Mouse (Mus musculus): ENCODE results near the gene Taf10. TPM values are rescaled to one million over a fixed set of nuclear protein-coding genes. Genes with fewer than 3 reads are reported as not detected.
"Not testable (repeated sequence)": the region's sequence is repeated elsewhere in the genome, so short reads cannot be mapped to it uniquely, and the experiment has no call there.

Gene Taf10
- total RNA-seq, 2 experiments from 2014 or later, result 97.5 to 100 TPM

DNA sequence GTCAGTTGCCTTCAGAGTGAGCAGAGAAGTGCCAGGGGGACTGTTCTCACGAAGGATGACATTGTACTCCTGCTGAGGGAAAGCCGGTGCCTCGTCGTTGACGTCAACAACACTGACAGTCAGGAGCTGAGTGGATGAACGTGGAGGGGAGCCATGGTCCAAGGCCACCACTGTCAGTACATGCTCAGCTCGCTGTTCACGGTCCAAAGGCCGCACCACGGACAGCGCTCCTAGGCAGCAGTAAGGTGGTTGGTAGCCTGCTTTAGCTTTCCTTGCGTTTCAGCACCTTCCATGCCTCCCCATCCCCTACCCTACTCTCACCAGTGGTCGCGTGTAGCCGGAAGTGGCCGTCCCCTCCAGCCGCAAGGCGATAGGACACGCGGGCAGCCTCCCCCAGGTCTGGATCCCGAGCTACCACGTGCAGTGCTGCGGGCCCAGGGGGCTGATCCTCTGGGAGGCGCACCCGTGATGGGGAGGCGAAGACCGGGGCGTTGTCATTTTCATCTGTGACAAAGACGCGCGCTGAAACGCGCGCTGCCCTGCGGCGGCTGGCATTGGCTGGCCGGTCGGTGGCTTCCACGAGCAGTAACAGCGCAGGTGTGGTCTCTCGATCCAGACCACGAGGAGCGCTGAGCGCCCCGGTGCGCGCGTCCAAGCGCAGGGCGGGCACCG is 17.8 kb upstream of the Taf10 start:
- intact Hi-C loops (cut with DNase I), result no loop called here
- DNase-seq, result no peak

DNA sequence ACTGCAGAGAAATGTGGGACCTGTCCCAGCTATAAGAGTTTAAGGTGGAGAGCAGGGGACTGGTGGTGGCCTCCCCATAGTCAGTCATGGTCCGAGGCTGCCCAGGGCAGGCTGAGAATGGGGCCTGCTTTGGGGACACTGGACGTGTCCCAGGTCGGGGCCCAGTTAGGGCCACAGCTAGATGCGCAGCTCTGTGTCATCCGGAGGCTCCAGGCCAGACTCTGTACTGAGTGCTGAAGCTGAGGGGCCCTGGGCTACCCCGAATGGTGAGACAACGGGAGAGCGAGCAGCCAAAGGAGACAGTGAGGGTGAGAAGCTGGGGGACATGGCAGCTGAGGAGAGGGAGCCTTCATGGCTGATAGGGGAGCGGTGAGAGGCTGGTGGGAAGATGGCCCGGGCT is 9.1 kb upstream of the Taf10 start:
- intact Hi-C loops (cut with DNase I), result no loop called here
- DNase-seq, result no peak

DNA sequence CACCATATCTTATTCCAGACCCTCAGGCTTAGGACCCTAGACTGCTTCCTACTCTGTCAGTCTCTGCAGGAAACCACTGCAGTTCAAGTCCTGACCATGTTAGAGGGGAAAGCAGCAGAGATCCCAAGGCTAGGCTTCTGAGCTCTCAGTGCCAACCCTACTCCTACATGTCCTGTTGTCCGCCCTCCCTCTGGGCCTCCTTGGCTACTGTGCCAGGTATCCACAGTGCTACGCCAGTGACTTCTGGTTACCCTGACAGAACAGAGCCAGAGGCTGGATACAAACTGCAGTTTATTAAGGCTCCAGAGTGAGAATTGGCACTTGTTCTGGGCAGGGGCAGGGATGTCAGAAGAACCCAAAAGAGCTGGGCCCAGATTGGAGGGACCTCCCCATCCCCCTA is 8.6 kb upstream of the Taf10 start:
- intact Hi-C loops (cut with DNase I), result no loop called here
- no peak for DNase-seq

DNA sequence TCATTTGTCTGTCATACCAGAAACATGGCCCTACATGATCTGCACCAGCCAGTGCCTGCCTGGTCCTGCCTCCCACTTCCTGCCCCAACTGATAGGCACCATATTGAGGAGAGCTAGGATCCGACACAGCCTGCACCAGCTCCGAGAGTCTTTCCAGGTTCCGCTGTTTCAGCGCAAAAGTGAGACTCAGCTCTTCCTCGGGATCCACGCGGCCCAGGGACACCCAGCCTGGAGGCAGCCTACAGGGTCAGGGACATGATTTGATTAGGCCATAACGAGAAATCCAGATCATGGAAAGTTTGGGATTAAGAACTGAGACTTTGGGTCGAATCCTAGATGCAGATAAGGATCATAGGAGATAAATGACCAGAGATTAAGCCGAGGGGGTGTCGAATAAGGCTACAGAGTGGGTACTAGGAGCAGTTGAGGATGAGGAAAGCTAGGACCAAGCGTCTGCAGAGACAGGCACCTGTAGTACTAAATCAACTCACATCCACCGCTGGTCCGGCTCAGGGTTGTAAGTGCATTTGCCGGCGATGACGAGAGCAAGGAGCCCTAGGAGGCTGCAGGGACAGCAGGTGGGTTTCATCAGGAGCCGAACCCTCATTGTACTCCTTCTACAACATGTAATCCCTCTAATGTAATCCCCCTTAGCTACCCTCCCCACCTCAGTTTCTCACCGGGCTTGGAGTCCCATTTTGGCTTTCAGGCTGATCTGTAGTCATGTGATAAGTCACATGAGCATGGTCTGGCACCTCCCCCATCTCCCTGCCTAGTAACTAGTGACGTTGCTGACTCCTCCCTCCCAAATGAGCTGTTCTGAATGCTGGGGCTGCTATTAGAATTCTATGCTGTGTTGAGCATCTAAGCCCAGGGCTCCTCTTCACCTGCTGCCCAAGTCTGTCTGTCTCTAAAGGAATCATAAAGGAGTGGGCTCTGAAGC is 7.6 kb upstream of the Taf10 start, which contains the start of gene Tpp1:
Gene Tpp1, minus strand, starts transcription at position 745 of the 943 bp plus-strand sequence.
- intact Hi-C loops (cut with DNase I), result no loop called here
- DNase-seq, result peak; percentile 86 to 88

DNA sequence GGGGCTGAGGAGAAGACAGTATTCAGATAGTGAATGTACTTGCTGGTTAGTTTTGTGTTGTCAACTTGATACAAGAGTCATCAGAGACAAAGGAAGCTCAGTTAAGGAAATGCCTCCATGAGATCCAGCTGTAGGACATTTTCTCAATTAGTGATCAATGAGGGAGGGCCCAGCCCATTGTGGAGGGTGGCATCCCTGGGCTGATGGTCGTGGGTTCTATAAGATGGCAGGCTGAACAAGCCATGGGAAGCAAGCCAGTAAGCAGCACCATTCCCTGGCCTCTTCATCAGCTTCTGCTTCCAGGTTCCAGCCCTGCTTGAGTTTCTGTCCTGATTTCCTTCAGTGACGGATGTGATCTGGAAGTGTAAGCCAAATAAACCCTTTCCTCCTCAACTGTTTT is 3.6 kb upstream of the Taf10 start:
- intact Hi-C loops (cut with DNase I), result no loop called here
- no peak for DNase-seq

DNA sequence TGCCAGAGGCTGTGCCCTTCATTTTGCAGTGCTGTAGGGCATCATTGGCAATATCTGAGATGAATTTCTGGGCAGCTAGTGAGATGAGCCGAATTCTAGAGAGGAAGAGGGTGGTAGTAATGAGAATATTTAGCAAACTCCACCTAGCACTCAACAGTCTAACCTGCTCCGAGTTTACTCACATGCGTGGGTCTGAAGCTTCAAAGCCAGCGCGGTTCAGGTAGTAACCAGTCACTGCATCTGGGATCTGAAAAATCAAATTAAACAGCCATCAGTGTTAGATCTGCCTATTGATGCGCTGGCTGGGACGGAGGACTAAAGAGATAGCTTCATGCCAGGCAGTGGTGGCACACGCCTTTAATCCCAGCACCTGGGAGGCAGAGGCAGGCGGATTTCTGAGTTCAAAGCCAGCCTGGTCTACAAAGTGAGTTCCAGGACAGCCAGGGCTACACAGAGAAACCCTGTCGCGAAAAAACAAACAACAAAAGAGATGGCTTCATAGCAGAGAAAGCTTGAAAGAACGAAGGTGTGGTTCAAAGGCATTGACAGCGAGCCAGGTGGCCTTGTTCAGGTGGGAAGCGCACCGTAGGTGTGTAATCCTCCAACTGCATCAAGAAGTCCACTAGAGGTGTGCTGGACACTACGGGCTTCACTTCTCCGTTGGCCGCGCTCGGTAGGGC is 775 bp downstream of the Taf10 start:
- intact Hi-C loops (cut with DNase I); DNase-seq: not testable (repeated sequence)

DNA sequence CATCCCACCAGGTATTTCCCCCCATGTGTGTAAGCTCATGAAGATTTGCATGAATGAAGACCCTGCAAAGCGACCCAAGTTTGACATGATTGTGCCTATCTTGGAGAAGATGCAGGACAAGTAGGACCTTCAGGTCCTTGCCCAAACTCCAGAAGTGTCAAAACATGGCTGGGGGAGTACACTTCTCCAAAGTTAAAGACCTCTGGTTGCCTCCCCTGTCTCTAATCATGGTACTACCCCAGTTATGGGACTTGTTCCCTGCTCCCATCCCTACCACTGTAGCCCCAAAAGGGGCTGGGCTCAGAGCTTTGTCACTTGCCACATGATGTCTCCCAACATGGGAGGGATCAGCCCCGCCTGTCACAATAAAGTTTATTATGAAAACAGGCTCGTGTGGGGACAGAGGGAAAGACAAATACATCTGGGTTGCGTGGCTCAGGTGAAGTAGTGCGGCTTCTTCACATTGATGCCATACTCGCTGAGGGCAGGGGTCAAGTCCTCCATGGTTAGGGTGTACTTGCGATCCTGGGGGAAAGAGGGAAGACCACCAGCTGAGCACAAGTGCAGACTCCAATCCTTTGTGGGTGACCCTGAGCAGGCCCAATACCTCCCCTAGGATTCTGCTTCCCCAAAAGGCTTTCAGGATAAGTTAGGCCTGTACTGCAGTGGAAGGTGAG is 1.5 kb downstream of the Taf10 start:
- intact Hi-C loops (cut with DNase I); DNase-seq: not testable (repeated sequence)

DNA sequence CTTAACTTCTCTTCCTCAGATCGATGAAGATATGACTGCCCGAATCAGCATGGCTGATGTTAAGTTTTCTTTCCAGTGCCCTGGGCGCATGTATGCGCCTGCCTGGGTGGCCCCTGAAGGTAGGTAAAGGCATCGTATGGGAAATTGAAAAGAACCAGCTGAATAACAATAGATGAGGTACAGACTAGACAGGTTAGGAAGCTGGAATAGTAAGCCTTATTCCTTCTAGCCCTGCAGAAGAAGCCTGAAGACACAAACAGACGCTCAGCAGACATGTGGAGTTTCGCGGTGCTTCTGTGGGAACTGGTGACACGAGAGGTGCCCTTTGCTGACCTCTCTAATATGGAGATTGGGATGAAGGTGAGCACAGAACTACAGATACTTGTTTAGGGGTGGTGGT is 2.2 kb downstream of the Taf10 start:
- DNase-seq, result no peak
- intact Hi-C loops (cut with DNase I), result no loop called here

DNA sequence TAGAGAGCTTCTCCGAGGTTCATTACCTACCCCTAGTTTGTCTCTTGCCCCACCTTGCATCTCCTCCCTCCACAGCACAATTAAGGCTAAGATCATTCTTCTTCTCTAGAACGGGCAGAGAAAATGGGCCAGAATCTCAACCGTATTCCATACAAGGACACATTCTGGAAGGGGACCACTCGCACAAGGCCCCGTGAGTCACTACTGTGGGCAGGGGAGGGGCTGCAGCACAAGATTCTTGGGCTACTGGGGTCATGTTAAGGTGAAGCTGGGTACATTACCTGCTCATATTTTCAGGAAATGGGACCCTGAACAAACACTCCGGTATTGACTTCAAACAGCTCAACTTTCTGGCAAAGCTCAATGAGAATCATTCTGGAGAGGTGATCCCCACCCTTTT is 3.3 kb downstream of the Taf10 start:
- DNase-seq, result no peak
- intact Hi-C loops (cut with DNase I), result no loop called here

DNA sequence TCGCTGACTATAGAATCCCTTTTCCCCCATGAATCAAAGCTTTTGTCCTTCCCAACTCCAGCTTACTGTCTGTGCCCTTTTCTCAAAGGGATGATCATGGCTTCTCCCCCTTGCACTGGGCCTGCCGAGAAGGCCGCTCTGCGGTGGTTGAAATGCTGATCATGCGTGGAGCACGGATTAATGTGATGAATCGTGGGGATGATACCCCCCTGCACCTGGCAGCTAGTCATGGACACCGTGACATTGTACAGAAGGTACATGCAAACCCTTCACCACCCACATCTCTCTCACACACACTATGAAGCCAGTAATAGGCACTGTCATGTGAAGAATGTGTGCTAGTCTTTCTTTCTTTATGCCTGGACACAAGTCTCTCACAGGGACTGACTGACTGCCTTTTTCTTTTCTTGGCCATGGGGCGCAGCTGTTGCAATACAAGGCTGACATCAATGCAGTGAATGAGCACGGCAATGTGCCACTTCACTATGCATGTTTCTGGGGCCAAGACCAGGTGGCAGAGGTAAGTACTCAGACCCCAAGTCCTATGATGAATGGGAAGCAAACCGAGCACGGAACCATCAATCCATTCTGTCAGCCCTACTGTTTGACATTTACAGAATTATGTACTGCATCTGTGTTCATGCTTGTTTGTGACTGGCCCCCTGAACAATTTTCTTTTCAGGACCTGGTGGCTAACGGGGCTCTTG is 3.9 kb downstream of the Taf10 start:
- DNase-seq, result no peak

DNA sequence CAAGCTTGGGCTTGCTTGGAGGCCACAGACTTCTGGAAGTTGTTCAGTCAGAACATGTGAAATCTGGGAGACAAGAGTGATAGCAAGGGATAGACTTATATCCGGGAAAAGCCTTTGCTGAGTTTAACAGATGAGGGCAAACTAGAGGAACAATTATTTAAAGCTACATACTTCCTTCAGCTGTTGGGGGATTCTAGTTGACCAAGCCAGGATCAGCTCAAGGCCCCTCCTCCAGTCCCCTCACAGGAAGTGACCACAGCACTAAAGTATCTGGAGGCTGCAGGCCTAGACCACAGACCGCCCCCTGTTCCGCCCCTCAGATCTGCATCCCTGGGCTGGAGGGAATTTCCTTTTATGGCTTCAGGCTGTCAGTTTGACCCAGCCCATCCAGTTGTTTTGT is 5.2 kb downstream of the Taf10 start:
- intact Hi-C loops (cut with DNase I), result no loop called here
- DNase-seq, result peak; percentile 69

More for the DNA sequence above, 3.9 kb downstream of the Taf10 start:
- intact Hi-C loops (cut with DNase I), result no loop called here

DNA sequence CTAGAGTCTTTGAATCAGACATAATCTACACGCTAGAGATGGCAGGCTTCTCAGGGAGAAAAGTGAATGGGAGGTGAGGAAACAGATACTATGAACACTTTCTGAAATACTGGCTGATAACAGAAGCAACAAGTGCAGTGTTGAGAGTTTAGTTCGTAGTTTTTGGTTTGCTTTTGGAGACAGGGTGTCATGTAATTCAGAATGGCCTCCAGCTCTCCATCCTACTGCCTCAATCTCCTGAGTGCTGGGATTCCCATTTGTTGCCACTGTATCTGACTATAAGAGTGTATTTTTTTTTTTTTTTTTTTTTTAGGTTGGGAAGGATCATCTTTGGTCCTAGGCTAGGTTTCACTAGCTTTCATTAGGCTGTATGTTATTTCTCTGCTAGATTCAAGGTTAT is 5.9 kb downstream of the Taf10 start:
- intact Hi-C loops (cut with DNase I), result no loop called here
- DNase-seq, result no peak

DNA sequence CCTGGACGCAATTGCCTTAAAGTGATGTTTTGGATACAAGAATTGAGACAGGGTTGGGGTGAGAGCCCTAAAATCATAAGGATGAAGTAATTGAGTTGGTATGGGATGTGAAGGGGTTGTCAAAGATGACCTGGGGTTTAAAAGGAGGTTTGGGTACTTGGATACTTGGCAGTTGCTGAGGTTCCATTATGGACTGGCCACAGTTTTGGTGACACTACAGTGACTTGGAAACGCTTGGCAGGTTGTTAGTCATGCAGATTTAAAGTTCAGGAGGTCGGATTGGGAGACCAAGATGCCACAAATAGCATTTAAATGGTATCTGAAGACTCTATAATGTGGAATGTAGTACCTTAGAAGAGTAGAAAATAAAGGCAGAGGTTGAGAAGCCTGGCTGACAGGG is 6.5 kb downstream of the Taf10 start:
- intact Hi-C loops (cut with DNase I), result loop anchor here (2.0 kb wide), 2 partner anchors 73 to 97 kb away; partner anchors contain the start of genes Arfip2, Gm45799, Mrpl17 and Timm10b
- no peak for DNase-seq

DNA sequence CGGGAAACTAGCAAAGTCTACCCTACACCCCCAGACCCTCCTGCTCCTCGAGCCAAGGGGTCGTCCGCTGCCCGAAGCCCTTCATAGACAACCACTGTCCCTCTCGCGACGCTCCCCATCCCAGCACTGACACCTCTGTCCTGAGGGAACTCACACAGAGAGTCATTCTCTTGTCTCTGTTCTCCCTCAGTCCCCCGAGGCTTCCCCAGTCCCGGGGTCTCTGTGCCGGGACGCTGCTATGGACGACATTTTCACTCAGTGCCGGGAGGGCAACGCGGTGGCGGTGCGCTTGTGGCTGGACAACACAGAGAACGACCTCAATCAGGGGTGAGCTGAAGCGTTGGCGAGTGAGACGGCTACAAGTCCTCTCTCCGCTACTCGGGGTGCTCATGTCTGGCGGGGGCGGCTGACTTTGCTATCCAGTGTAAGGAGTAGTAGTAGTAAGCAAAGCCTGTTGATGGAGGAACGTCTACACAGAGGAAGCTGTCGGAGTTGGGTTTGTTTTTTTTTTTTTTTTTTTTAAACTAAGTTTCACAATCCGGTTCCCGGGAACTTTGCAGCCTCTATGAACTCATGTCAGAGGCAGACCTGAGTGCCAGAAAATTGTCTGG is 7.1 kb downstream of the Taf10 start, which contains the start of gene Rrp8:
Gene Rrp8, minus strand, starts transcription at position 475 of the 611 bp plus-strand sequence.
- peak; percentile 66 to 74 for DNase-seq
- intact Hi-C loops (cut with DNase I), result loop anchor here (2.0 kb wide), 2 partner anchors 74 to 96 kb away; partner anchors contain the start of genes Arfip2, Gm45799, Mrpl17 and Timm10b

DNA sequence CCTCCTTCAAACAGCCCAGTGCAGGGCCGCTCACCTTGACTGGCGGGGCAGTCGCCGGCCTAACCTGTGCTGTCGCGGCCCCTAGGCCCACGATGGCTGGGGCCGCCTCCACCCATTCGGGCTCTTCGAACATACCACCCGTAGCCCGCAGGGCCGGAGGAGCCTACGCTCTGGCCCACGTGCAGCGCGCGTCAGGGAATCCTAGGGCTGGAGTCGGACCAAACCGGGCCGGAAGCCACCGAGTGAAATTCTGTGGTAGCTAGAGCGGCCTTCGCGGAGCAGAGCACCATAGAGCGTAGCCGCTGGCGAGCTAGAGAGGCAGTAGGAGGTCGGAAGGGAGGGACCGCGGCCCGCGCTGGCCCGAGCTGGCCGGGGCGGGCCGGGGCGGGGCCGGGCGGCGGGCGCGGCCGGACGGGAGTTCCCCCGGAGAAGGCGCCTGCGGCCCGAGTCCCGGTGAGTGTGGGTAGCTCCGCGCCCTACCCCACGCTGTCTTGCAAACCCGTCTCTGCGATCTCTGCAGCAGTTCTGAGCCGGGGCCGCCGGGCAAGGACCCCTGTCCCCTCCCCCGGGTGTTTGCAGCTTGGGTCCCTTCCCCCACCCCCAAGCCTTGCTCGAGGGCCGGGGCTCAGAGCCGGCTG is 7.8 kb downstream of the Taf10 start, which contains the start of gene Ilk:
Gene Ilk, plus strand, starts transcription at position 329 of the 638 bp plus-strand sequence.
- DNase-seq, result peak; percentile 92 to 94
- intact Hi-C loops (cut with DNase I), result loop anchor here (2.0 kb wide), 2 partner anchors 74 to 96 kb away; partner anchors contain the start of genes Arfip2, Gm45799, Mrpl17 and Timm10b

DNA sequence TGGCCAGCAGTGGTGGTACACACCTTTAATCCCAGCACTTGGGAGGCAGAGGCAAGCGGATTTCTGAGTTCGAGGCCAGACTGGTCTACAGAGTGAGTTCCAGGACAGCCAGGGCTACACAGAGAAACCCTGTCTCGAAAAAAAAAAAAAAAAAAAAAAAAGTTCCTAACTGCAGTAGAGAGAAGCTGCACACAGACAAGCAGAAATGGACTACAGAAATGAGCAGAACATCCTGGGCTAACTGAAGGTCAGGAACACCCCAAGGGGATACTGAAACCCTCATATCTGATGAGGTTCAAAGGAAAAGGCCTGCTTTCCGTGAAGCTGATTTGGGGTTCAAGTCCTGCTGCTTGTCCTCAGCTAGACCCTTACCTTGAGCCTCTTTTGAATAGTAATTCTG is 8.7 kb downstream of the Taf10 start:
- intact Hi-C loops (cut with DNase I); DNase-seq: not testable (repeated sequence)

DNA sequence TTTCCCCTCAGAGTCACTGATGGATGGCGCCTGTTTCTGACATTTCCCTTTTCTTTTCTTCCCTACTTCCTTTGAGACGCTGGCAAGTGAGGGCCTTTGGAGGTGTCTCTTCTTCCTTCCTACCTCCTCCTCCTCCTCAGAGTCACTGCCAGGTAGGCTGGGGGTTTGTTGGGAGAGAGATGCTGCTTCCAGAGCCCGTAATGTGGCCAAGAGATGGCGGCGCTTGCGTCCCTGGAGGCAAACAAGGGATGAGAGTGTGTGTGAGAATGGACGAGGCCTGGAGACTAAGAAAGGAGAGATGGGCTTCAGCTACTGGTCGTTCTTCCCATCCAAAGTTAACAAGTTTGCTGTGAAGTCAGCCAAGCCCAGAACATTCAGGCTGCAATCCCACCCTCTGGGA is 9.3 kb downstream of the Taf10 start:
- no peak for DNase-seq
- intact Hi-C loops (cut with DNase I), result loop anchor here (5.0 kb wide), 1 partner anchor 183 kb away; the partner anchor contains the start of gene Smpd1

DNA sequence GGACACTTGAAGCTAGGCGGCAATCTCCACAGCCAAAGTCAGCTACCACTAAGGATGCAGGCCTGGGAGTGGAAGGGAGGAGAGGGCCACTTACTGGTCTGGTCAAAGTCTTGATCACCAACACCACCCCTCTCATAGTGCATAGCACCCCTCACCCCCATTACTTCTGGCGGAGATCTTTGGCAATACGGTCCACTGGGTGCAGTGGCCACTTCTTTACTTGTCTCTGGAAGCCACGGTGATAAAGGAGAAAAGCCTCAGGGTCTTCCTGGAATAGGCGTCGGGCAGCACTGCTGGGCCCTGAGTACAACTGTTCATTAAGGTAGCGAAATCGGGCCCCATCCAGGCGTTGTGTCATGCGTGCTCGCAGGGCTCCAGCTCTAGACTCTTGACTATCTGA is 10.3 kb downstream of the Taf10 start:
- intact Hi-C loops (cut with DNase I), result loop anchor here (5.0 kb wide), 1 partner anchor 182 kb away; the partner anchor contains the start of gene Smpd1
- no peak for DNase-seq
